Mouse (Mus musculus): ENCODE data around the gene Sec61a1. TPM values are rescaled to one million over a fixed set of nuclear protein-coding genes. Genes with fewer than 3 reads are reported as not detected.

The Sec61a1 gene
- total RNA-seq, 2 experiments from 2014 or later = 17.7 to 23.3 TPM

GRCm38 (mm10) chr6:88483111-88483510, 35.6 kb downstream of the Sec61a1 start:
- intact Hi-C loops (cut with DNase I) = no loop called here
- DNase-seq = no peak
- Histone ChIP-seq H3K4me3 (0 out of 2 replicates have a peak overlapping the region, but pooled peaks have one; percentile 13), H3K27ac (no peak overlapping the region)
- TF ChIP-seq CTCF (IDR thresholded peaks at IDR 0.05) = no peak

- no peak for TF ChIP-seq CTCF (IDR thresholded peaks at IDR 0.05)
- Histone ChIP-seq H3K27ac (no peak overlapping the region), H3K4me3 (no peak overlapping the region)
- intact Hi-C loops (cut with DNase I) = no loop called here
- no peak for DNase-seq
Observed at GRCm38 (mm10) chr6:88480421-88480820, 38.3 kb downstream of the Sec61a1 start.

- intact Hi-C loops (cut with DNase I) = no loop called here
- no peak for TF ChIP-seq CTCF (IDR thresholded peaks at IDR 0.05)
- DNase-seq = no peak
- Histone ChIP-seq H3K27ac (no peak overlapping the region), H3K4me3 (no peak overlapping the region)
Observed at GRCm38 (mm10) chr6:88469878-88470277, 48.8 kb downstream of the Sec61a1 start.

GRCm38 (mm10) chr6:88465181-88465920, 53.4 kb downstream of the Sec61a1 start, which contains the start of gene Ruvbl1:
Gene Ruvbl1 (plus strand): TSS chr6:88465409.
- peak within 1 kb of the TSS; percentile 82 for H3K27ac ChIP-seq
- H3K4me3 ChIP-seq = peak within 1 kb of the TSS; percentile 89
- no peak for TF ChIP-seq CTCF (IDR thresholded peaks at IDR 0.05)
- intact Hi-C loops (cut with DNase I) = loop anchor here (1.0 kb wide), 1 partner anchor 19 kb away; the partner anchor contains the start of gene Eefsec
- peak; percentile 94 for DNase-seq

GRCm38 (mm10) chr6:88454545-88454944, 64.2 kb downstream of the Sec61a1 start:
- no peak overlapping the region for H3K4me3 ChIP-seq
- intact Hi-C loops (cut with DNase I) = no loop called here
- TF ChIP-seq CTCF (IDR thresholded peaks at IDR 0.05) = no peak
- no peak overlapping the region for H3K27ac ChIP-seq
- no peak for DNase-seq

Other genes with a start within 250 kb of the Sec61a1 start
- 1 to 10 TPM; 8.1 to 8.2 TPM for gene Eefsec, start 72.4 kb downstream of the Sec61a1 start, total RNA-seq (2021)
- 10 to 100 TPM; 20.2 to 21.9 TPM for gene Ruvbl1, start 53.5 kb downstream of the Sec61a1 start, total RNA-seq (2021)
- 10 to 100 TPM; 71.2 to 96.1 TPM for gene Kbtbd12, start 119.0 kb upstream of the Sec61a1 start, total RNA-seq (2021)
- 10 to 100 TPM; 22.5 to 46.8 TPM for gene Mgll, start 205.5 kb upstream of the Sec61a1 start, total RNA-seq (2021)